Mouse (Mus musculus): ENCODE results near the gene Plp2.
A peak's percentile ranks its signal among the peaks of the same experiment; 100 is the strongest.

GRCm38 (mm10) chrX:7648671-7649304 lies 22.4 kb downstream of the Plp2 start:
- peak; percentile 48 for TF ChIP-seq CTCF (IDR thresholded peaks at IDR 0.05; ENCODE audit: low read depth)
- no peak for TF ChIP-seq EP300 (IDR thresholded peaks at IDR 0.05; ENCODE audit: low read depth)
